Comparison of ENCODE assay signal across 9 mouse cellular contexts in genomic region chr3:149233691-149234131, GRCm38 (mm10).
DNase-seq lines count a peak whose midpoint lies in the region; ATAC-seq and TF ChIP-seq lines count a peak whose summit lies in the region.
"Had no signal": no experiment of that assay in that cellular context is flagged by ENCODE, and none has a peak within 500 bp of the region (broad histone marks: within the 10 kb centered on the region; RNA-seq: fewer than 3 reads in every experiment).

No protein-coding gene starts in this region.

- peak; percentile 76 for DNase-seq in lung, embryonic 14.5 days
- no peak for DNase-seq in lung, postnatal 25 days (ENCODE audit: low spot score)
- peak; percentile 19 for DNase-seq in brain, adult 2 months (ENCODE audit: low read depth, low spot score)

- H3K4me3 ChIP-seq in lung, embryonic 14.5 days (ENCODE audit: low read depth, low read length): no peak overlapping the region
- H3K4me3 ChIP-seq in intestine, postnatal 0 days (ENCODE audit: low read depth, low read length): no peak overlapping the region
- H3K4me3 ChIP-seq in stomach, embryonic 14.5 days (ENCODE audit: low read depth, low read length): no peak overlapping the region
- H3K4me3 ChIP-seq: forebrain, embryonic 13.5 days; neural tube, embryonic 15.5 days had no signal

- H3K4me2 ChIP-seq in lung, embryonic 14.5 days: 0 out of 2 replicates have a peak overlapping the region, but pooled peaks have one; percentile 10
- H3K4me2 ChIP-seq in intestine, postnatal 0 days (replicated peaks; ENCODE audit: low read depth): no peak overlapping the region; the same call in 1 of the 2 replicates
- H3K4me2 ChIP-seq in stomach, embryonic 14.5 days (replicated peaks; ENCODE audit: low read depth, low read length): no peak overlapping the region
- H3K4me2 ChIP-seq: forebrain, embryonic 13.5 days; neural tube, embryonic 15.5 days had no signal

- ATAC-seq in lung, embryonic 14.5 days (ENCODE audit: insufficient read depth): peak; percentile 92
- ATAC-seq in intestine, postnatal 0 days: peak; percentile 57; the same call in 1 of the 2 replicates
- ATAC-seq in stomach, embryonic 14.5 days (ENCODE audit: insufficient number of reproducible peaks, insufficient read depth, low FRiP score, low read depth): peak; percentile 77; the same call in 1 of the 2 replicates
- ATAC-seq in megakaryocyte-erythroid progenitor cell, adult 5-6 weeks (replicated peaks; ENCODE audit: low FRiP score, low TSS enrichment, poor library complexity, severe bottlenecking): no peak
- no peak for ATAC-seq in erythroblast, adult 5-6 weeks (replicated peaks; ENCODE audit: low FRiP score, poor library complexity, severe bottlenecking)
- ATAC-seq: forebrain, embryonic 13.5 days had no signal

- no peak overlapping the region for H3K9ac ChIP-seq in lung, embryonic 14.5 days
- H3K9ac ChIP-seq in intestine, postnatal 0 days (ENCODE audit: low read depth, low read length): no peak overlapping the region
- no peak overlapping the region for H3K9ac ChIP-seq in stomach, embryonic 14.5 days (replicated peaks; ENCODE audit: low read depth, low read length)
- H3K9ac ChIP-seq: forebrain, embryonic 13.5 days; neural tube, embryonic 15.5 days had no signal

- no peaks in the 10 kb centered on the region for H3K36me3 ChIP-seq in lung, embryonic 14.5 days (ENCODE audit: insufficient read depth)
- no peaks in the 10 kb centered on the region for H3K36me3 ChIP-seq in intestine, postnatal 0 days (ENCODE audit: control insufficient read depth, insufficient read depth)
- H3K36me3 ChIP-seq in stomach, embryonic 14.5 days (ENCODE audit: control insufficient read depth, insufficient read depth, low read length): no peaks in the 10 kb centered on the region
- H3K36me3 ChIP-seq: neural tube, embryonic 15.5 days had no signal

- no peaks in the 10 kb centered on the region for H3K9me3 ChIP-seq in lung, embryonic 14.5 days (ENCODE audit: low read depth, low read length)
- no peaks in the 10 kb centered on the region for H3K9me3 ChIP-seq in intestine, postnatal 0 days (ENCODE audit: control insufficient read depth)
- H3K9me3 ChIP-seq in stomach, embryonic 14.5 days (ENCODE audit: control insufficient read depth, low read depth, low read length): no peaks in the 10 kb centered on the region
- H3K9me3 ChIP-seq: forebrain, embryonic 13.5 days; neural tube, embryonic 15.5 days had no signal

- no peaks in the 10 kb centered on the region for H3K27me3 ChIP-seq in lung, embryonic 14.5 days (ENCODE audit: insufficient read depth, low read length)
- H3K27me3 ChIP-seq in intestine, postnatal 0 days (replicated peaks; ENCODE audit: control insufficient read depth, insufficient read depth, low read length): no peaks in the 10 kb centered on the region
- H3K27me3 ChIP-seq in stomach, embryonic 14.5 days (ENCODE audit: control insufficient read depth, insufficient read depth, low read length): no peaks in the 10 kb centered on the region
- H3K27me3 ChIP-seq: forebrain, embryonic 13.5 days; neural tube, embryonic 15.5 days had no signal

- no peak for TF ChIP-seq CTCF in lung, embryonic 14.5 days (IDR thresholded peaks at IDR 0.05; ENCODE audit: low read depth)
- TF ChIP-seq CTCF in intestine, postnatal 0 days (IDR thresholded peaks at IDR 0.05; ENCODE audit: low read depth): no peak

- peak overlapping the region; percentile 67; the same call in 1 of the 2 replicates for H3K27ac ChIP-seq in lung, embryonic 14.5 days (ENCODE audit: low read depth)
- H3K27ac ChIP-seq in intestine, postnatal 0 days (ENCODE audit: low read depth, low read length): no peak overlapping the region
- H3K27ac ChIP-seq in stomach, embryonic 14.5 days (ENCODE audit: low read length): peak overlapping the region; percentile 71; the same call in 1 of the 2 replicates
- H3K27ac ChIP-seq: forebrain, embryonic 13.5 days; neural tube, embryonic 15.5 days had no signal

- 16% methylated on average over 8 of the region's 8 CpGs for WGBS in lung, embryonic 14.5 days
- WGBS in intestine, postnatal 0 days: 26% methylated on average over 8 of the region's 8 CpGs
- 25% methylated on average over 8 of the region's 8 CpGs for WGBS in stomach, embryonic 14.5 days

- peaks cover 14% of the 10 kb centered on the region; the same call in 1 of the 2 replicates for H3K4me1 ChIP-seq in lung, embryonic 14.5 days (ENCODE audit: insufficient read depth)
- H3K4me1 ChIP-seq in intestine, postnatal 0 days (replicated peaks; ENCODE audit: control insufficient read depth, insufficient read depth, low read length): no peaks in the 10 kb centered on the region
- H3K4me1 ChIP-seq in stomach, embryonic 14.5 days (ENCODE audit: control insufficient read depth, insufficient read depth, low read length): no peaks in the 10 kb centered on the region
- H3K4me1 ChIP-seq: forebrain, embryonic 13.5 days; neural tube, embryonic 15.5 days had no signal

Comparison
In these comparisons a context has a peak if more than half of its experiments do, and no peak if none do; other contexts are left out.
1. ATAC-seq: peak in lung, embryonic 14.5 days (single experiment), intestine, postnatal 0 days (single experiment) and stomach, embryonic 14.5 days (single experiment); none in megakaryocyte-erythroid progenitor cell, adult 5-6 weeks (single experiment) and erythroblast, adult 5-6 weeks (single experiment).